Mouse (Mus musculus): ENCODE results near the gene Ugp2. TPM values are rescaled to one million over a fixed set of nuclear protein-coding genes. Genes with fewer than 3 reads are reported as not detected.

The Ugp2 gene
- polyA plus RNA-seq, 1 experiment from 2014 or later: 69.3 TPM

- no peak overlapping the region for H3K4me2 ChIP-seq (ENCODE audit: low read depth)
- DNase-seq (ENCODE audit: low spot score): no peak
- no peak for ATAC-seq (ENCODE audit: insufficient read depth, low FRiP score, low TSS enrichment)
- no peaks in the 10 kb centered on the region for H3K9me3 ChIP-seq (ENCODE audit: control insufficient read depth, low read length)
- H3K4me1 ChIP-seq (ENCODE audit: control insufficient read depth, insufficient read depth, low read length): no peaks in the 10 kb centered on the region
- H3K36me3 ChIP-seq (ENCODE audit: control insufficient read depth, insufficient read depth, low read length): no peaks in the 10 kb centered on the region; the same call in 1 of the 2 replicates
- no peak overlapping the region for H3K4me3 ChIP-seq (ENCODE audit: low read depth, low read length)
- H3K27ac ChIP-seq (ENCODE audit: low read depth, low read length): no peak overlapping the region
- WGBS: 93% methylated on average over 5 of the region's 5 CpGs
- no peak overlapping the region for H3K9ac ChIP-seq (ENCODE audit: low read length)
- no peaks in the 10 kb centered on the region for H3K27me3 ChIP-seq (ENCODE audit: control insufficient read depth, insufficient read depth, low read length)
These were observed 45.2 kb downstream of the Ugp2 start for GRCm38 (mm10) chr11:21325781-21326180.

GRCm38 (mm10) chr11:21322349-21322748 lies 48.7 kb downstream of the Ugp2 start:
- H3K27ac ChIP-seq (ENCODE audit: low read depth, low read length): no peak overlapping the region
- no peaks in the 10 kb centered on the region for H3K27me3 ChIP-seq (ENCODE audit: control insufficient read depth, insufficient read depth, low read length)
- H3K36me3 ChIP-seq (ENCODE audit: control insufficient read depth, insufficient read depth, low read length): no peaks in the 10 kb centered on the region
- no peaks in the 10 kb centered on the region for H3K9me3 ChIP-seq (ENCODE audit: control insufficient read depth, low read length)
- DNase-seq (ENCODE audit: low spot score) (no peak), ATAC-seq (ENCODE audit: insufficient read depth, low FRiP score, low TSS enrichment) (no peak)
- WGBS: 85% methylated on average over 3 of the region's 3 CpGs
- no peaks in the 10 kb centered on the region for H3K4me1 ChIP-seq (ENCODE audit: control insufficient read depth, insufficient read depth, low read length)
- H3K4me3 ChIP-seq (ENCODE audit: low read depth, low read length): no peak overlapping the region
- H3K9ac ChIP-seq (ENCODE audit: low read length): no peak overlapping the region
- H3K4me2 ChIP-seq (ENCODE audit: low read depth): no peak overlapping the region

GRCm38 (mm10) chr11:21321577-21321976 lies 49.4 kb downstream of the Ugp2 start:
- H3K9me3 ChIP-seq (ENCODE audit: control insufficient read depth, low read length): no peaks in the 10 kb centered on the region

GRCm38 (mm10) chr11:21313922-21314657 lies 56.9 kb downstream of the Ugp2 start:
- WGBS: 93% methylated on average over 9 of the region's 9 CpGs
- Histone ChIP-seq H3K9ac (ENCODE audit: low read length) (no peak overlapping the region), H3K4me3 (ENCODE audit: low read depth, low read length) (no peak overlapping the region), H3K9me3 (ENCODE audit: control insufficient read depth, low read length) (no peaks in the 10 kb centered on the region), H3K4me2 (ENCODE audit: low read depth) (no peak overlapping the region), H3K36me3 (ENCODE audit: control insufficient read depth, insufficient read depth, low read length) (no peaks in the 10 kb centered on the region), H3K27me3 (ENCODE audit: control insufficient read depth, insufficient read depth, low read length) (no peaks in the 10 kb centered on the region), H3K27ac (ENCODE audit: low read depth, low read length) (no peak overlapping the region), H3K4me1 (ENCODE audit: control insufficient read depth, insufficient read depth, low read length) (no peaks in the 10 kb centered on the region)
- ATAC-seq (ENCODE audit: insufficient read depth, low FRiP score, low TSS enrichment) (no peak), DNase-seq (ENCODE audit: low spot score) (no peak)

More at GRCm38 (mm10) chr11:21321577-21321976, 49.4 kb downstream of the Ugp2 start:
- DNase-seq (ENCODE audit: low spot score): no peak
- no peak overlapping the region for H3K4me3 ChIP-seq (ENCODE audit: low read depth, low read length)
- H3K36me3 ChIP-seq (ENCODE audit: control insufficient read depth, insufficient read depth, low read length): no peaks in the 10 kb centered on the region
- H3K27me3 ChIP-seq (ENCODE audit: control insufficient read depth, insufficient read depth, low read length): no peaks in the 10 kb centered on the region
- no peak overlapping the region for H3K4me2 ChIP-seq (ENCODE audit: low read depth)
- H3K9ac ChIP-seq (ENCODE audit: low read length): no peak overlapping the region
- 82% methylated on average over 3 of the region's 3 CpGs for WGBS
- ATAC-seq (ENCODE audit: insufficient read depth, low FRiP score, low TSS enrichment): no peak
- H3K27ac ChIP-seq (ENCODE audit: low read depth, low read length): no peak overlapping the region
- no peaks in the 10 kb centered on the region for H3K4me1 ChIP-seq (ENCODE audit: control insufficient read depth, insufficient read depth, low read length)

GRCm38 (mm10) chr11:21309516-21309915 lies 61.5 kb downstream of the Ugp2 start:
- WGBS: 62% methylated on average over 6 of the region's 6 CpGs
- ATAC-seq (ENCODE audit: insufficient read depth, low FRiP score, low TSS enrichment) (no peak), DNase-seq (ENCODE audit: low spot score) (no peak)
- no peaks in the 10 kb centered on the region for H3K4me1 ChIP-seq (ENCODE audit: control insufficient read depth, insufficient read depth, low read length)
- H3K9ac ChIP-seq (ENCODE audit: low read length): no peak overlapping the region
- H3K27me3 ChIP-seq (ENCODE audit: control insufficient read depth, insufficient read depth, low read length): no peaks in the 10 kb centered on the region
- H3K36me3 ChIP-seq (ENCODE audit: control insufficient read depth, insufficient read depth, low read length): no peaks in the 10 kb centered on the region
- no peak overlapping the region for H3K4me2 ChIP-seq (ENCODE audit: low read depth)
- H3K9me3 ChIP-seq (ENCODE audit: control insufficient read depth, low read length): no peaks in the 10 kb centered on the region
- no peak overlapping the region for H3K27ac ChIP-seq (ENCODE audit: low read depth, low read length)
- H3K4me3 ChIP-seq (ENCODE audit: low read depth, low read length): no peak overlapping the region

- H3K9me3 ChIP-seq (ENCODE audit: control insufficient read depth, low read length): no peaks in the 10 kb centered on the region
- DNase-seq (ENCODE audit: low spot score): no peak
- WGBS: 85% methylated on average over 5 of the region's 5 CpGs
These were observed 62.9 kb downstream of the Ugp2 start for GRCm38 (mm10) chr11:21308119-21308518.

GRCm38 (mm10) chr11:21307078-21307668 lies 63.8 kb downstream of the Ugp2 start:
- H3K36me3 ChIP-seq (ENCODE audit: control insufficient read depth, insufficient read depth, low read length): no peaks in the 10 kb centered on the region
- 87% methylated on average over 5 of the region's 5 CpGs for WGBS
- no peaks in the 10 kb centered on the region for H3K4me1 ChIP-seq (ENCODE audit: control insufficient read depth, insufficient read depth, low read length)
- H3K9ac ChIP-seq (ENCODE audit: low read length): no peak overlapping the region
- H3K27ac ChIP-seq (ENCODE audit: low read depth, low read length): no peak overlapping the region
- no peaks in the 10 kb centered on the region for H3K9me3 ChIP-seq (ENCODE audit: control insufficient read depth, low read length)
- no peak overlapping the region for H3K4me2 ChIP-seq (ENCODE audit: low read depth)
- H3K27me3 ChIP-seq (ENCODE audit: control insufficient read depth, insufficient read depth, low read length): no peaks in the 10 kb centered on the region
- ATAC-seq (ENCODE audit: insufficient read depth, low FRiP score, low TSS enrichment) (no peak), DNase-seq (ENCODE audit: low spot score) (no peak)
- no peak overlapping the region for H3K4me3 ChIP-seq (ENCODE audit: low read depth, low read length)

More at GRCm38 (mm10) chr11:21308119-21308518, 62.9 kb downstream of the Ugp2 start:
- Histone ChIP-seq H3K27me3 (ENCODE audit: control insufficient read depth, insufficient read depth, low read length) (no peaks in the 10 kb centered on the region), H3K9ac (ENCODE audit: low read length) (no peak overlapping the region), H3K27ac (ENCODE audit: low read depth, low read length) (no peak overlapping the region), H3K4me3 (ENCODE audit: low read depth, low read length) (no peak overlapping the region), H3K4me1 (ENCODE audit: control insufficient read depth, insufficient read depth, low read length) (no peaks in the 10 kb centered on the region), H3K36me3 (ENCODE audit: control insufficient read depth, insufficient read depth, low read length) (no peaks in the 10 kb centered on the region), H3K4me2 (ENCODE audit: low read depth) (no peak overlapping the region)
- no peak for ATAC-seq (ENCODE audit: insufficient read depth, low FRiP score, low TSS enrichment)

- WGBS: 84% methylated on average over 3 of the region's 3 CpGs
- Histone ChIP-seq H3K4me1 (ENCODE audit: control insufficient read depth, insufficient read depth, low read length) (no peaks in the 10 kb centered on the region), H3K27ac (ENCODE audit: low read depth, low read length) (no peak overlapping the region), H3K9ac (ENCODE audit: low read length) (no peak overlapping the region), H3K9me3 (ENCODE audit: control insufficient read depth, low read length) (no peaks in the 10 kb centered on the region), H3K4me2 (ENCODE audit: low read depth) (no peak overlapping the region), H3K36me3 (ENCODE audit: control insufficient read depth, insufficient read depth, low read length) (no peaks in the 10 kb centered on the region), H3K4me3 (ENCODE audit: low read depth, low read length) (no peak overlapping the region), H3K27me3 (ENCODE audit: control insufficient read depth, insufficient read depth, low read length) (no peaks in the 10 kb centered on the region)
- DNase-seq (ENCODE audit: low spot score): no peak
- no peak for ATAC-seq (ENCODE audit: insufficient read depth, low FRiP score, low TSS enrichment)
These were observed 67.4 kb downstream of the Ugp2 start for GRCm38 (mm10) chr11:21303619-21304018.

GRCm38 (mm10) chr11:21295486-21295885 lies 75.5 kb downstream of the Ugp2 start:
- H3K27me3 ChIP-seq (ENCODE audit: control insufficient read depth, insufficient read depth, low read length): no peaks in the 10 kb centered on the region
- 93% methylated on average over 5 of the region's 5 CpGs for WGBS
- ATAC-seq (ENCODE audit: insufficient read depth, low FRiP score, low TSS enrichment): no peak
- no peaks in the 10 kb centered on the region for H3K4me1 ChIP-seq (ENCODE audit: control insufficient read depth, insufficient read depth, low read length)
- H3K9ac ChIP-seq (ENCODE audit: low read length): no peak overlapping the region
- no peak overlapping the region for H3K4me3 ChIP-seq (ENCODE audit: low read depth, low read length)
- H3K27ac ChIP-seq (ENCODE audit: low read depth, low read length): no peak overlapping the region
- DNase-seq (ENCODE audit: low spot score): no peak
- no peak overlapping the region for H3K4me2 ChIP-seq (ENCODE audit: low read depth)
- H3K36me3 ChIP-seq (ENCODE audit: control insufficient read depth, insufficient read depth, low read length): no peaks in the 10 kb centered on the region
- H3K9me3 ChIP-seq (ENCODE audit: control insufficient read depth, low read length): no peaks in the 10 kb centered on the region
